Mouse (Mus musculus) adrenal gland, postnatal 10 days (tissue): Measurements from ENCODE around the gene Fam161b. TPM values are rescaled to one million over a fixed set of nuclear protein-coding genes. Genes with fewer than 3 reads are reported as not detected.
A peak's percentile ranks its signal among the peaks of the same experiment; 100 is the strongest.

ENCODE experiments used
- DNase-seq: peaks from one replicate; pipeline ENCODE4 v3.0.0; 2021; ENCODE audit warnings: mixed read lengths
- long read RNA-seq, 2 experiments: library from polyadenylated mRNA; stranded (forward); transcript quantifications; one replicate each; pipeline ENCODE4 v2.0.0; 2021
- total RNA-seq, 2 experiments: library from RNA; stranded (reverse); gene quantifications; 2 replicates each; pipeline ENCODE4 v1.2.3; 2021

Fam161b gene
- total RNA-seq: 1 to 10 TPM; 1.7 to 4.3 TPM
- long read RNA-seq, experiment 1, partial matches to known transcripts: 0 of 1 reads
- long read RNA-seq, experiment 1, other reads (novel, unspliced or antisense): 0 of 1 reads
- long read RNA-seq, experiment 2, partial matches to known transcripts: 0 of 1 reads
- long read RNA-seq, experiment 2, other reads (novel, unspliced or antisense): 0 of 1 reads

DNA sequence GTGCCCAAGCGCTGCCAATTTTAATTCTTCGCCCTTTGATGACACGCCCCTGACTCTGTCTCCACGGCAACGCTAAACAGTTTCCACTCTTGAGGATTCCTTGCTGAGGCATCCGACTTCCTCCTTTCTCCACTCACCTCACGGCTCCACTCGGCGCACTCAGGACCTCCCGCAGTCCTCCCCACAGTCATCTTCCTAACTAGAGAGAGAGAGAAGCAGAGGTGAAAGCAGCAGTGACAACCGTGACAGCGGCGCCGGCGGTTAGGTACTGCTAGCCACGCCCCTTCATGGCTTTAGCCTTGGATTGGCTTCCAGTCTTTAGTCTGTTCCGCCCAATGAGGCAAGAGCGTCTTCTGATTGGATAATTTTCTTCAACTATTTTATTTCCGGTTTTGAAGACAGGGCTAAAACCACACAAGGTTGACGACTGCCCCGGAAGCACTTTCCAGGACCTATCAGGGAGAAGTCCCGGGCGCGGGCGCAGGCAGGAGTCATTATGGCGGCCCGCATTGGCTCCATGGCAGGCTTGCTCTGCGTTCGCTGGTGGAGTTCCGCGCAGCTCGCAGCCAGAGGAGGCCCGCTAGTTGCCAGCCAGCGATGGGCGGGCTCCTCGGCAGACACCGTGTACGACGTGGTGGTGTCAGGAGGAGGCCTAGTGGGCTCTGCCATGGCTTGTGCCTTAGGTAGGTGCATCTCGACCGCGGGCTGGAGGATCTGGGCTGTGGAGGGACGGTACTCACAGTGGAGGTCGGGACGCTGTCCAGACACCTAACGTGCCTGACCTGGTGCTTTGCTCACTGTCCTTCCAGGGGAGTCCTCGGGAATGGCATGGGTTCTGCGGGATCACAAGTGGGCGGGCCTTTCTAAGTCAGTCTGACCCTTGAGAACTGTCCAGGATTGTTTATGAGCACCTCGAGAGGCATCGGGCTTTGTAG lies at the start of gene Fam161b, which contains the start of gene Coq6:
Gene Fam161b (minus strand): TSS at position 279 of the 935 bp plus-strand sequence.
Gene Coq6 (plus strand): TSS at position 103 of the 935 bp plus-strand sequence.
- peak; percentile 96 for DNase-seq

DNA sequence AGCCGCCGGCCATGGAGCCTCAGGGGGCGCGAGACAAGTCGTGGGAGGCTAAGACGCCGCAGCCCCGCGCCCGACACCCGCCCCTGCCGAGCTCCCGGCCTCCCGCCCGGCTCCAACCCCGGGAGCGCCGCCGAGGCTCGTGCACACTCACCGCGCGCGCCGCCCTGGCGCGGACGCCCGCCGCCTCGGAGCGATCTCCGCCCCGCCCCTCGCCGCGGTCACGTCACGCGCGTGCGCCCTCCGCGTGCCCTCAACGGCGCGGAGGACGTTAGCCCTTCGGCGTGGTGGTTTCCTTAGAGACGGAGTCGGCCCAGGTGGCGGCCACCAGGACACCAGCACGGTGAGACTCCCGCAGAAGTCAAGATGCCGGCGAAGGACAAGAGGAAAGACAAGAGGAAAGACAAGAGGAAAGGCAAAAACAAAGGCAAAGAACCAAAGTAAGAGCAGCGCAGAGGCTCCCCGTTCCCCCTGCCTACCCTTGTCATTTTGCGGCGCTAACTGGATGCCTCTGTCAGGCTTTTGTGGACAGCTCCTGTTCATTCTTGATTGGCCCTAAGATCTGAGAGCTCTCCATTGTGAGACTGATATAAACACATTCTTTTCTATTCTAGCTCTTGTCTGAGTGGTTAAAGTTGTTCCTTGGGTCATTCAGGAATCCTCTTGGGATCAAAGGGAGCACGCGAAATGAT lies 47.3 kb upstream of the Fam161b start, which contains the start of the genes Entpd5 and Bbof1:
Gene Entpd5 (minus strand): TSS at position 211 of the 689 bp plus-strand sequence.
Gene Bbof1 (plus strand): TSS at position 253 of the 689 bp plus-strand sequence.
- peak; percentile 96 for DNase-seq

DNA sequence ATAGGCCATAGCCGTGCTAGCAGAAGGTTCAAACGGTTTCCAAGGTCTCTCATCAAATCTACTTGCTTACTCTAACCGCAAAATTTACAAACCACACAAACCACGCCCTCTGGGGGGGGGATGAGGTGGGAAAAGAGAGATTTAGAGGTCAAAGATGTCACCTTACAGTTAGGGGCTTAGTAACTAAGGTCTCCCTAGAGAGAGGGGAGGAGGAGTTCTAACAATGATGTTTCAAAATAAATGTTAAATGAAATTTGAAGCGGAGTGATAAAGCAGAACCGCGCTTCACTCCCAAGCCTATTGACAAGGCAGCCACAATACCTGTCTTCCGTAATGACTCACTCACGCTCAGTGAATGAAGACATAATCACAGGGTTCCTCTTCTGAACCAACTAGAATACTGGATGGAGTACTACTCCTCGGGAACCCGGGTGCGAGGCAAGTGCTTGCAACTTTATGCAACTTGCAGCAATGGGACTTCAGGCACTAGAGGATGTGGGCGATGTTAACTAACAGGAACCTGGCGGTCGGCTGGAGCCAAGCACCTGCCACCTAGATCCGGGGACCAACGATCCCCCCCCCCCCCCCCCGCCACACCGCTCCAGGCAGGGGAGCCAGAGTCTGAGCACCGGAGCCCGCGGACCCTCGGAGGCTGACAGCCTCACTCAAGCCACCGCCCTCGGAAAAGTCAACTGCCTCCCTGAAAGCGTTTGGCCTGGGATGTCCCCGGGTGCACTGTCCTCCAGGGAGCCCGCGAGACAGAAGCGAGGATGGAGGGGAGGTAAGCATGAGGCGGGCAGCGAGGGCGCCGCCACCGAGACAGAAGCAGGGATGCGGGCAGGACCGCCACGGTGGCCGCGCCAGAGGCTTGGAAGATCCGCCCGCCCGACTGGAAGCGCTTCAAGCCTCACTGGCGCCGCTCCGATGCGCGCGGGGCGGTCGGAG lies 46.5 kb upstream of the Fam161b start:
- peak; percentile 32 for DNase-seq

DNA sequence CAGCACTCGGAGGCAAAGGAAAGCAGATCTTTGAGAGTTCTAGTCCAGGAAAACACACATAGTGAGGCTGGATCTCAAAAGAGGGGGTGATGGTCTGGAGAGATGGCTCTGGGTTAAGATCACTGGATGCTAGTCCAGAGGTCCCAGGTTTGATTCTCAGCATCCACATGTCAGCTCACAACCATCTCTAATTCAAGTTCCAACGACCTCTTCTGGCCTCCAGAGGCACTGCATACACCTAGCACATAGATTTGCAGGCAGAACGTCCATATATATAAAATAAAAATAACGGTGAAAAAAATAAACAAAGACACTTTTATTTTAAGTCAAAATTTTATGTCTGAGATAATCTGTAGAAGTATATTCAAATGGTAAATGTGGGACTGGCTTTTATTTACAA lies 45.6 kb upstream of the Fam161b start:
- DNase-seq: peak; percentile 0

DNA sequence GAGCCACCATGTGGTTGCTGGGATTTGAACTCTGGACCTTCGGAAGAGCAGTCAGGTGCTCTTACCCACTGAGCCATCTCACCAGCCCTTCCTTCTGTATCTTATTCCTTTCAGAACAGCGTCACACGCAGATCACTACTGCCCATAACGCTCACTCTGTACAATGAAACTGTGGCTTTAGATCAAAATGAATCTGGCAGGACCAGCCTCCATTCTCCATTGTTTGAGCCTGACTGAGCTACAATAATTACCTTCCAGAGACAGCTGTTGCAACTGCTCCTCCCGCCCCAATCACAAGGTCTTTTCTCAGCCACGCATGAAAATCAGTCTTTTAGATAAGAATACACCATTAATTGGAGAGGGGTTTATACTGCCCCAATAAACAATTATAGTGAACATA lies 42.9 kb upstream of the Fam161b start:
- peak; percentile 2 for DNase-seq

DNA sequence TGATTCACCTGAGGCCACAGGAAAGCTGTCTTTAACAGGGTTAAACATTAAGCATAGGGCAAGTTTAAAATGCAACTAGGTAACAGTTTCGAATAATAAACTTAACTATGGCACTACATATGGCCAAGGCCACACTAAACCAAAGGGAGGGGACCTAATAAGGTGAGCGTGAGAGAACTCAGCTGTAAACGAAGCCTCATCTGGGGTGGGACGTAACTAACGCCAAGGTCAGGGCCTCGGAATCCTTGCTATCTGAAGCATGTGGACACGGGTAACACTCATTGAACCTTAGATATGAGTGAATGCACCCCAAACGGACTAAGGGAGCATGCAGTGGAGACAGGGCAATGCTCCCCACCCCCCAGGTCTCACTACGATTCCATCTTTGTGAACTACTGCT lies 41.3 kb upstream of the Fam161b start:
- peak; percentile 0 for DNase-seq

DNA sequence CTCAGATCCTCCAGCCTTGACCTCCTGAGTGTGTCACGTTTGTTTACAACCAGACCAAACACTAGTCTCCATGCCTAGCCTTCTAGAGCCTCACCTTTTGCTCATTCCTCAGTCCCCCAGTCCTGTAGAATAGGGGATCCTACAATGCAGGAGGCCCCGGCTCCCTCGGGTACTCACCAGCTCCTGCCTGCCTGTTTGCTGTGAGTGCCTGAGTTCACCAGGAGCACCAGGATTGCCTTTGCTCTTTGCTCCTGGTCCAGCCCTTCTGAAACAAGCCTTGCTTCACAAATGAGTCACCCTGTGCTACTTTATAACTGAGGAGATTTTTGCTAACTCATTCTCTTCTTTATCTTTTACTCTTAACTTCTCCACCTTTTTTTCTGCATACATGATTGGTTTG lies 39.0 kb upstream of the Fam161b start:
- DNase-seq: peak; percentile 51

DNA sequence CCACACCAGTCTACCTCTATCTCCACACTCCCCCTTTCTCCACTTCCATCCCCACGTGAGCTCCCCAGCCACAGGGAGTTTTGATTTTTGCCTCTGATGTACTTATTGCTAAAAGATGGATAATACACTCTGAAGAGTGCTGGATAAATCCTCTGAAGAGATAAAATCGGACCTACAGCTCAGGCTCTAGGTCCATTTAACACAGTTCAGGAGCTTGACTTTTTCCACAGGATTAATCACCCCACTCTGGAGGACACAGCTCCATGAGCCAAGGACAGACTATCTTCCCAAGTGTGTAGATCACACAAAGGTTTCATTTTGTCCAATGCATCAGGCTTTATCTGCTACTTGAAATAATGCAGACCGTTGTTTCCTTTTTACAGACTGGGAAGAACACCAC lies 38.4 kb upstream of the Fam161b start:
- DNase-seq: peak; percentile 24

DNA sequence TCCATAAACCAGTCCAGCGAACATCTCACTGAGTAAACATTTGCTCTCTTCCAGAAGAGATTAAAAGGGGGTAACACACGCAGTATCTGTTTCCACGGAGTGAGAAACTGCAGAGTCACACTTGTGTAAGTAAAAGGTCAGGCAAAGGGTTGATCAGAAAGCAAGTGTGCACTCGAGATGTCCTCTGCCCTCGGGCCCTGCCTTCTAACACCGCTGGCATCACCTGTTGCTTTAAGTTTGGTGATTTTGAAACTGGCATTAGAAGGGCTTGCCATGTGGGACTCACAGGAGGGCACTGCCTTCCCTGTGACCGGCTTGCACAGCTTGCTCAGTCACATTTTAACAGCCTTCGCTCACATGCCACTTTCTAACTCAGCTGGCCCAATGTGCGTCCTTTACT lies 38.0 kb upstream of the Fam161b start:
- DNase-seq: peak; percentile 37

DNA sequence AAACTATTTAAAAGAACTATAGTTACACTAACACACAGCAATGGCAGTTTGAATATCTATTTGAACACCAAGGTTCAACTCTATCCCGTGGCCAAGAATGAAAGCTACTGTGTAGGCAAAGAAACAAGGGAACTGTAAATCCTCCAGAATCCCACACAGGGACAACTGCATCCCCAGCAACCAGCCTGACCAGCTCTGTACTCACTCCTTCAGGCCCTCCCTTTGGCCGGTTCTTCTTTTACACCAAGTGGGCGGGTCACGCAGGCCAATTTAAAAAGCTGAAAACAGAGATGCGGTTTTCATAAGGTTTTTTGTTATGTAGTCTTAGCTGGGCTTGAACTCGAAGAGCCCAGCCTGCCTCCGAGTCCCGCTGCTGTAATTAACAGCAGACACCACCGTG lies 37.5 kb upstream of the Fam161b start:
- no peak for DNase-seq

DNA sequence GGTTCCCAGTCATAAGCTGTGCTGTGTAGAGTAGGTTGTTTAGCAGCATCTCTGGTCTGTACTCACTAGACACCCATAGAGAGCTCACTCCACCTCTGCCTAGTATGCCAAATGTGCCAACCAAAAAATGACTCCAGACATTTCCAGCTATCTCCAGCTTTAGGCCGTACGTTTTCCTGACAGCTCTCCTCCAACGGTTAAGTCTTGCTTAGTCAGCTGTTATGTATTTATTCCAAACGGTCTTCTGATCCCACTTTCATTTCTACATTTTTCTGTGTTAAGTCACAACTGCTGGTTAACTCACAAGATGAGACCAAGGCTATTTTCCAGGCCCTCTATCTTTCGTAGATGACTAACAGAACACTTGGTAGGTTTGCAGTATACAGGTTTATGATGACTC lies 37.0 kb upstream of the Fam161b start:
- no peak for DNase-seq

DNA sequence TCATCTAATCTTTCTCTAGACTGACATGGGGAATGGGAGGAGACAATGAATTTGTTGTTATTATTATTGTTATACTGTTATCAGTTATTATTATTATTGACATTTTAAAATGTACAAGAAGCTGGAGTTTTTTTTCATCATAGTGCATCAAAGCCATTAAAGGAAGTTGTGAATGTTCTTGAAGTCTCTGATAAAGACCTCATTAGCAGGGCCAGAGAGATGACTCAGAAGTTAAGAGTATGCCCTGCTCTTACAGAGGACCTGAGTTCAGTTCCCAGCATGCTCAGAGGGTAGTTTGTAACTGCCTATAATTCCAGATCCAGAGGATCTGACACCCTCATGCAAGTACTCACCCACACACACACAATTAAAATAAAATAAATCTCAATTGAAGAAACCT lies 36.1 kb upstream of the Fam161b start:
- no peak for DNase-seq

DNA sequence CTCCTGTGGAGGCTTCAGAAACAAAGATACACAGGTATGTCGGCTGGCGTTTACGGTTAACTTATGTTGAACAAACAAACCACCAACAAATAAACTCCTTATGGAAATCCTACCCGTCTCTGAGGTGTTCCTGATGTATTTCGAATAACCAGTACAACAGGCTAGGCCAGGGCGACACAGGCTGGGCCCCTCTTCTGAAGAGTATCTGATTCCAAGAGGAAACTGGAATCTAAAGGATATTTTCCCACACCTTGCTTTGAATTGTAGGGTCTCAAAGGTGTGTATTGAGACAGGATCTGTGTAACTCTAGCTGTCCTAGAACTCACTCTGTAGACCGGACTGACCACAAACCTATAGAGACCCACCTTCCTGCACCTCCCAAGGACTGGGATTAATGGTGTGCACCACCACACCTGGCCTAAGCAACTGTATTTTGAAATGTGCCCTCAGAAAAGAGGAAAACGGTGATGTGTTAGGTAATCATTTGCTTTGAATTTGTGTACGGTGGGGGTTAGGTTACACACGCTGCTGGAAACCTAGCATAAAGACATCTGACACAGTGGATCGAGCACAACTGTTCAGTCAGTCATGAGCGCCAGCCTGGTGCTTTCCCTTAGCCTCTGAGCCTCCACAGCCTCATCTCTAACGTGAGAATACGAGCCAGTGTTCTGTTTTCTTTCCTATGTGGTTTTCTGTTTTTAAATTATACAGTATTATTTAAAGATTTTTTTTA lies 35.5 kb upstream of the Fam161b start:
- no peak for DNase-seq

DNA sequence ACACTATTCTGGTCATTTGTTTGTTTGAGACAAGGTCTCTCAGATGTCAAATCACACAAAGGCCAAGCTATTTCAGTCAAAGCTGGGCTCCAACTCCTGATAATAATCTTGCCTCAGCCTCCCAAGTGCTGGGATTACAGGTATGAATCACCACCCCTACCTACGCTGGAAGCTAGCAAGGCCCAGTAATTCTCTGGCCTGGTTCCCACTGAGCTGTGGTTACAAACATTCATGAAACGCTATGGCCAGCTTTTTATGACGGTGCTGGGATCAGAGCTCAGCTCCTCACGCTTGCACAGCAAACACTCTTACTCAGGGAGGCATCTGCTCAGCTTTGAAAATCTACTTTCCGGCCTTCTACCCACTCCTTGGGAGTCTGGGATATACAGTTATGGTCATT lies 32.2 kb upstream of the Fam161b start:
- no peak for DNase-seq

DNA sequence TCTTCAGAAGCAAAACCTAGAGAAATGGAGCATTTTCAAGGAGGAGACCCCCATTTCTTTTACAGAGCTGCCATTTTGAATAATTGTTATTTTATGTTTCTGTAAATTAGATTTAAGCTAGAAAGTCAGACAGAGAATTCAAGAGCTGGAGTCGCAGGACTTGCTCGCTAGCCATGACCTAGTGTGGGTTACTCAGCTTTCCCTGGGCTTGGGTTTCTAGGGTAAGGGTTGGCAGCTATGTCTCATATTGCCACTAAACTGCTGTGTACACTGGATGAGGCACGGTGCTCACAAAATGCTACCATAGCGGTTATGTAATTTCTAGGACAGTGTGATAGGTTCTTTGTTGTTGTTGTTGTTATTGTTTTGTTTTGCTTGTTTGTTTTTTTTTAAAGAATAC lies 31.0 kb upstream of the Fam161b start:
- no peak for DNase-seq

DNA sequence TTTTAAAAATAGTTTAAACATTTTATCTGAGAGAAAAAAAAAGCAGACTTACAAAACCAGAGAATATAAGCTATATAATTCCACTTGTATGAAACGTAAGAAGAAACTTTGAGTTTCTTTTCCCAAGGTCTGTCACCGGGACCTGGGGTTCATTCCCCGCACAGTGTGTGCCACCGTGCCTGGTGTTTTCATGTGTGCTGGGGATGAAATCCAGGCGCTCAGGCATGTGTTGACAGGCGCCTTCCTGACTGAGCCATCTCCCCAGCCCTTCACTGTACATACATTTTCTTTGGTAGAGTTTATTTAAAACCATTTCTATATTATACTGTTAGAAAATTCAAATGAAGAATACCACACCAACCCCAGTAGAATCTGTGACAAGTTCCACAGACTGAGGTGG lies 28.7 kb upstream of the Fam161b start:
- no peak for DNase-seq

DNA sequence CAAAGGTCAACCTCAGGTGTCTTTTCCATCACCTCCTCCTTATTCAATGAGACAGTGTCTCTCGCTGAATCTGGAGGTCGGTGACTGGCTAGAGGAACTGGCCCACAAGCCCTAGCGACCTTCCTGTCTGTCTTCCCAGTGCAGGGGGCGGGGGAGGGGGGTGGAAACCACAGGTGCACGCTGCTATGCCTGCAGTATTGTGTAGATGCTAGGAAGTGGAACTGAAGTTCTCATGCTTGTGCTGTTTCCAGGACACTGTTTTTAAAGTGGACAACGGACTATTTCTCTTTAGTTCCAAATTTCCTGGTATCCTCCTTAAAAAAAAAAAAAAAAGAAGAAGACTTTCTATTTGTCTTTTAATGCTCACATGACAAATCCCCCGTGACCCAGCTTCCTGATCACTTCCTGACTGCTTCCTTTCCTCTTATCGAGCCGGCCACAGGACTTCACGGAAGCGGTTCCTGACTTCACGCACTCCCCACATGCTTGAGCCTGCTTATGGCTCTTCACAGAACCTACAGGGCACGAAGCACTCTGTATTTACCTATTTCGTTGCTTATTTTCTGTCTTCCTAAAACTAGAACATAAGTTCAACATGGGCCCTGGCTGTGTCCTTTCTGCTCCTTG lies 27.3 kb upstream of the Fam161b start:
- DNase-seq: no peak

DNA sequence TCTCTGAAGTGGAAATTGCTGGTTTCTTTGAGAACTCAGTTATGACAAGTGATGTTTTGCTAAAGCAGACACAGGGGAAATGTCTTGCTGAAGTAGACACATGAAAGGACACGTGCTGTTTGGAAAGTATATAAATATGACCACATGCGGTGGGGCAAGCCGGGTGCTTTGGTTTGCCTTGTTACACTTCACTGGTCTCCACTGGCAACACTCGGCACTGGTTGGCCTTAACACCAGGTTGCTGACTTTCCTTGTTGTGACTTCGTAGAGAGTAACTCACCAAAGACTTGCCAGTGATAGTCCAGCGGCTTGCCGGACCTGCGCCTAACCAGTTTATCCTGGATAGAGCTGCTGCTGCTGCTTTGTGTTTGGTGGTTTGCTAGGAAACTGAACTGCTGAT lies 26.5 kb upstream of the Fam161b start:
- DNase-seq: no peak

DNA sequence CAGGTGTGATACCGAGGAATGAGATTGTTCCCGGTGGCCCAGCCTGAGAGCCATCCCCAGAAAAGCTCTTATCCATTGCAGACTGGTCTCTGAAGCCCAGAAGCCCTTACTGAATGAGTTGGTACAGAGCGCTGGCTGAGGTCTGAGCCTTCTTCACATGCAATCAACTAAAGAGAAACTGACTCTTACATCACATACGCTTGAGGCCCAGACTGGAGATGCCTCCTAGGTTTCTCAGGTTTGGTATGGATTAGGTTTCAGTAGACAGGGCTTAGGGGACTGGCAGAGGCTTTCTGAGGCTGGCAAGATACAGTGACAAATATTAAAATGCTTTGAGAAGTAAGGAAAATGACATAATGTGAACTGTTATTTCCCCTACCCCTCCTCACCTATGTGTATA lies 23.8 kb upstream of the Fam161b start:
- no peak for DNase-seq

DNA sequence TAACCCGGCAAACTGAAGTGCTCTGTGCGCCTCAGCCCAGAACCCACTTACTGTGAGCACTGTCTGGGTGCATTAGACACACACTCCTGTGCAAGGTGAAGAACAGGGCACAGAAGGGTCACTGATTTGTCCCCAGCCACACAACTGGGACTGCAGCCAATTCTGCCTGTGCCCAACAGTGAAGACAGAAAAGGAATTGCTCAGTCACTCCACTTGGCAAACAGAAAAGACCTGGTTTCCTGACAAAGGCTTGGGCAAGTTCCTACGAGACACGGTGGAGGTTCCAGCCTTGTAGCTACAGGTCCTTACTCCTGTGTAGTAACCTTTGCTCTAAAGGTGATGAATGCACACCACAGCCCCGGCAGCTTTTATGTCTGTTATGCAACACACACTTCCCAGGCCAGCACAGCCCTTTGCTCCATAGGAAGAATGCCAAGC lies 23.0 kb upstream of the Fam161b start:
- peak; percentile 77 for DNase-seq
